Mouse (Mus musculus): Measurements from ENCODE around the gene Pspn. TPM values are rescaled to one million over a fixed set of nuclear protein-coding genes. Genes with fewer than 3 reads are reported as not detected.

Pspn gene
- 0.57 TPM in 1 of 2 replicates, not detected in the other for polyA plus RNA-seq (2012; rRNA removed)

DNA sequence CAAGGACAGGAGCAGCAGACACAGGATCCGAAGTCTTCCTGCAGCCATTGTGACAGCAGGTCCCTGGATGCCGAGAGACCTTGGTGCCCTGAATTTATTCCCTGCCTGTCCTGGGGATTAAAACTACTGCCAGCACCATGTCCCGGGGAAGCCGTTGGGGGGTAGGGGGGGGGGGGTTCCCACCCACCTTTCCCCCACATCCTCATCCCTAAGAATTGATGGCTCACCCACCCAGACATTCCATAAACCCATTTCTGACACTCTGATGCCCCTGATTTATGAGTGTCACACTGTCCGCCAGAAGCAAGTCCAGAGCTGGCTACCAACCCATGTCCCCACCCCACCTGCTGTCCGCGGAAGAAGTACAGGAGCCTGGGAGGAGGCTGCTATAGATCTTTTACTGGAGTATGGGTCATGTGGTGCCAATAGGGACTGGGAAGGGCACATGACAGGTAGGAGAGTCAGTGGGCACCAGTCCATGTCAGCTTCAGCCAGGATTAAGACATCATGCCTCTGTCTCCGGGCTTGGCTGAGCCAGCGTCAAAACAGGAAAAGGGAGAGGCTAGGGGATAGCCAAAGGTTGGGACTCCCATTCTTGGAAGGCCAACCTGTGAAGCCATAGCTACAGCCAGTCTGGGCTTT lies at the start of gene Pspn:
TSS of gene Pspn (minus strand) at position 51 of the 642 bp plus-strand sequence.

DNA sequence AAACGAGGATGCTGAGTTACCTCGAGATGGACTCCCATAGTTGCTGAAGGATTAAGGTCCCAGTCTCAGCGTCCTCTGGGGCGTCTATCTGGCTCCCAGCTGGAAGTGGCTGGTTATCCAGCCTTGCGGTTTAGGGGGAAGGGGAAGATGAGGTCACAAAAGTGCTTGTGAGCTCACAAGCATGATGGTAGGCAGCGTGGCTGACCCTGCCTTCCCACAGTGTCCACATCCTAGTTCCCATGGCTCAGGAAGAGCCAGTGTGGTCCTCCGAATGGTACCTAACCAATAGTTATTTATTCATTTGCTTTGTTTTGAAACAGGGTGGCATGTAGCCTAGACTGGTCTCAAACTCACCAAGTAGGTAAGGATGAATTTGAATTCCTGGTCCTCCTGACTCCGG lies 41.7 kb upstream of the Pspn start, which contains the start of gene Slc25a41:
TSS of gene Slc25a41 (minus strand) at position 101 of the 400 bp plus-strand sequence.

DNA sequence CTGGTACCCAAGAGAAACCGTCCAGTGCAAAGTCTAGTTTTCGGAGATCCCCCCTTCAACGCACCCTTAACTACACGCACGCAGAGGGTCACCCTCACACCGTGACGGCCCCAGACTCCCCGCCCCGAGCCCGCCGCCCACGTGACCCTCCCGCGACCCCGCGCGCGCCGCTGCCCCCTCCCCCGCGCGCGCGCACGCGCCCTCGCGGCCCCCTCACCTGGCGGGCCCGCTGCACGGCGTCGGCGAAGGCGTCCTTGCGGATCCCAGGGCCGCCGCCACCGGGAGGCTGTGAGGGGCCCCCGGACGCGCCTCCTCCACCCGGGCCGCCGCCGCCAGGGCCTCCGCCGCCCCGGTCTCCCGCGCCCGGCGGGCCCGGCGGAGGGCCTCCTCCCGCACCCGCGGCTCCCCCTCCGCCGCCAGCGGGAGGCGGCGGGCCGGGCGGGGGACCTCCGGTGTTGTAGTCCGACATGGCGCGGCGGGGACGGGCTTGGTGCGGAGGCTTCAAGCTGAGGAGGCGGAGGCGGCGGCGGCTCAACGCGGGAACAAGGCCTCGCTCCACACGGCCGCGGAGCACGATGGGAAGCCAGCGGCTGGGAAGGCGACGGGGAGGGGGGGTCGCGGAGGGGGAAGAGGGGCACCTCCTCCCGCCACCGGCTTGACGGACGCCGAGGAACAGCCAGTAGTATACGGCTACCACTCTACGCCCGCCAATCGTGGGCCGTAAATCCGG lies 31.3 kb upstream of the Pspn start, which contains the start of gene Khsrp:
TSS of gene Khsrp (minus strand) at position 592 of the 730 bp plus-strand sequence.

DNA sequence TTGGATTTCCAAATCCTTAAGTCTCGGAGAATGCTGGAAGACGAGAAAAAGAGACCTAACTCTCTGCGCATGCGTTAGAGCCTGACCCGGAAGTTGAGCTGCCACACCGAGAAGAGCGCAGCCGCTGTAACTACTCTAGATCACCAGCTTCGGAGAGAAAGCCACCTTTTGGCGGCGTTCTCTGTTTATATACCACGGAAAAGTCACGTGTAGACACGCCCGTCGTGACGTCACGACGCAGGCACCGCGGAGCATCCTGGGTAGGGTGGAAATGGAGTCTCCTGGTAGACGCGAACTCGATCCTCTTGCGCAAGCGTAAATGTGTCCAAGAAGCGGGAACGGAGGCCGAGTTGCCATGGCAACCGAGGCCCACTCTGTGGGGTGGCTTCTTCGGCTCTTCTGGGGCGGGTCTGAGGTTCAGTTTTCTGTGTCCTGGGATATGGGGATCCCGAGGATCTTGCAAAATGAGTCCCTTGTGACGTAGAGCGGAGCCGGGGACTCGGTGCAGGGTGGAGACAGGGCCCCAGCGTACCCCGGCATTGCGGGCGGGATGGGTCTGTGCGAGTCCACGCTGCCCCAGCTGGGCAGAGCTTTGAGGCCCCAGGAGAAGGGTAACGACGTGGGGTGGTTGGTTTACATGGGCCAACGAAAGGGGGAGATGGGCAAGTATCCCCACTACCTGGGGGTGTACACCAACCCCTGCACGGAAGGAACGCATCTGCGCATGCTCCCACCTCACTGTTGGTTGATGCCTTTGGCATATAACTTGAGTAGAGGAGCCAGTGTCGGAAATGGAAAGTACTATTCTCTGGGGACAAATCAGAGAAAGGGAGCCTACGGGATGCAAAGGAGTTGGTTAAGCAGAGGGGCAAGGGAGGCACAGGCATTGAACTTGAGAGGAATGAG lies 11.7 kb upstream of the Pspn start, which contains the start of the genes Gtf2f1 and Gm17949:
TSS of gene Gtf2f1 (minus strand) at position 53 of the 906 bp plus-strand sequence.
TSS of gene Gm17949 (plus strand) at position 234 of the 906 bp plus-strand sequence.

DNA sequence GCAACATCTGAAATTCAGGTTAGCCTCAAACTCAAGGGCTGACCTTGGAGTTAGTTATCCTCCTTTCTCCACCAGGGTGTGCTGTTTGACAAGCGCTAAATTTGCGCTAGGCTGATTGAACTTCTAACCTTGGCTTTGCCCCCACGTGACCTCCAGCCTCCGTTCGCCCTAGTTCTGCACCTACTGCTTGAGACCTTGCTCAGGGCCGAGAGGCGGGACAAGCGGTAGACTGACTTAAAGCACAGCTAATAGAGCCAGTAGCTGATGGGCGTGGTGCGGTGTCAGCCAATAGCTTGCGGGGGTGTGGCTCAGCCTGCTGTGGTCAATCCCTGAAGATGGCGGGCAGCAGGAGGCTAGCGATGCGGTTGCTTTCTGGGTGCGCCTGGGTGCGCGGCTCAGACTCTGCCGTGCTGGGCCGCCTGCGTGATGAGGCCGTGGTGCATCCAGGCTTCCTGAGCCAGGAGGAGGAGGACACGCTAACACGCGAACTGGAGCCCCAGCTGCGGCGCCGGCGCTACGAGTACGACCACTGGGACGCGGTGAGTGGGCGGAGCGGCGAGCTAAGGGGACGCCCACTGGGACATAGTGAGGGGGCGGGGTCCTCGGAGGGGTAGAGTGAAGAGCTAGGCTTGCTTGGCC lies 2.7 kb downstream of the Pspn start, which contains the start of gene Alkbh7:
TSS of gene Alkbh7 (plus strand) at position 311 of the 639 bp plus-strand sequence.

DNA sequence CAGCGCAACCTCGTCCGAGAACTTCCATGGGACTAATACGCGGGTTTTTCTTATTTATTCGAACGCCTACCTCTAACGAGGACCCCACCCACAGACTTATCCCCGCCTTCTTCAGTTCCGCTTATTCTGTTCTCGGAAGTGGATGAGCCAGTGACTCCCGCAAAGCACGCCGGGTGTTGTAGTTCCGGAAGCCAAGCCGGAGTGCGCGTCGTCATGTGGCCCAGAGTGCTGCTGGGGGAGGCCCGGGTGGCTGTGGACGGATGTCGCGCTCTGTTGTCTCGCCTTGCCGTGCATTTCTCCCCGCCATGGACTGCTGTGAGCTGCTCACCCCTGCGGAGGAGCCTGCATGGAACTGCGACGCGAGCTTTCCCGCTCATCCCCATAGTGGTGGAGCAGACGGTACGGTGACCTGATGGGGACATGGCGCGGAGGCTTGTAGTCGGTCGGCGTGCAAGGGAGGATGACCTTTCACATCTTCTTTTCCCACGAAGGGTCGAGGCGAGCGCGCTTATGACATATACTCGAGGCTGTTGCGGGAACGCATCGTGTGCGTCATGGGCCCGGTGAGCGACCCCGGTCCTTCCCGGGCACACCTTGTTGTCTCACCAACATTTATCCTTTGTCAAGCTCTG lies 9.6 kb downstream of the Pspn start, which contains the start of gene Clpp:
TSS of gene Clpp (plus strand) at position 191 of the 632 bp plus-strand sequence.

DNA sequence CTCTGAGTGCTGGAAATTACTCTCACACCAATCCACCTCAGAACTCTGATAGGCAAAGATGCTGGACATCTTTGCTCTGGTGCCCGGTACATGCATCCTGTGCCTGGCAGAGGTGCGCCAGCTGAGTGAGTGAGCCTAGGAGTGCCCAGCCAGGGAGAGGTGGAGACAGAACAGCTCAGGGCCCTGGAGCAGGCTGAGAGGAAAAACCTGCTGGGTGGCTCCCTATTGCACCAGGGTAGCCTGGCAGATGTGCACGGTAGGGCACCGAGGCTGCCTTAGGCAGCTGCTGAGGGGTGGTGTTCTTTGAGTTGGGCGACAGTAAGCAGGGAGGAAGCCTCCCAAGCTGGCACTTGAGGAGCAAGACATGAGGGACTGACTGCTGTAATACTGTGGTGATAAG lies 17.8 kb downstream of the Pspn start, which contains the start of gene Acer1:
TSS of gene Acer1 (minus strand) at position 114 of the 400 bp plus-strand sequence.

Other genes starting within 250 kb of the Pspn start
- 58.2 and 62.5 TPM in 2 replicates for gene Nrtn, start 242.5 kb downstream of the Pspn start, polyA plus RNA-seq (2012; rRNA removed)
- gene Dus3l, start 235.3 kb downstream of the Pspn start, polyA plus RNA-seq (2012; rRNA removed): 75.7 and 94.5 TPM in 2 replicates
- gene Prr22, start 229.8 kb downstream of the Pspn start, polyA plus RNA-seq (2012; rRNA removed): 3.8 and 4.5 TPM in 2 replicates
- 13.0 and 16.5 TPM in 2 replicates for gene Rfx2, start 169.0 kb downstream of the Pspn start, polyA plus RNA-seq (2012; rRNA removed)
- not detected in 2 replicates for gene Acsbg2, start 125.6 kb downstream of the Pspn start, polyA plus RNA-seq (2012; rRNA removed)
- gene 1700061G19Rik, start 124.5 kb downstream of the Pspn start, polyA plus RNA-seq (2012; rRNA removed): 0.05 and 0.22 TPM in 2 replicates
- gene Mllt1, start 64.6 kb downstream of the Pspn start, polyA plus RNA-seq (2012; rRNA removed): 59.6 and 65.3 TPM in 2 replicates
- gene Acer1, start 17.9 kb downstream of the Pspn start, polyA plus RNA-seq (2012; rRNA removed): 73.6 and 84.8 TPM in 2 replicates
- 174 and 182 TPM in 2 replicates for gene Clpp, start 9.7 kb downstream of the Pspn start, polyA plus RNA-seq (2012; rRNA removed)
- gene Alkbh7, start 2.7 kb downstream of the Pspn start, polyA plus RNA-seq (2012; rRNA removed): 70.7 and 72.3 TPM in 2 replicates
- 31.0 and 35.2 TPM in 2 replicates for gene Gtf2f1, start 11.3 kb upstream of the Pspn start, polyA plus RNA-seq (2012; rRNA removed)
- gene Gm17949, start 11.5 kb upstream of the Pspn start, polyA plus RNA-seq (2012; rRNA removed): 0.24 TPM in 1 of 2 replicates, not detected in the other
- 83.9 and 101 TPM in 2 replicates for gene Khsrp, start 31.5 kb upstream of the Pspn start, polyA plus RNA-seq (2012; rRNA removed)
- not detected in 2 replicates for gene Slc25a41, start 41.6 kb upstream of the Pspn start, polyA plus RNA-seq (2012; rRNA removed)
- gene Crb3, start 59.1 kb upstream of the Pspn start, polyA plus RNA-seq (2012; rRNA removed): 237 and 303 TPM in 2 replicates
- gene Slc25a23, start 59.8 kb upstream of the Pspn start, polyA plus RNA-seq (2012; rRNA removed): 33.4 and 39.0 TPM in 2 replicates
- gene Dennd1c, start 78.5 kb upstream of the Pspn start, polyA plus RNA-seq (2012; rRNA removed): 3.9 and 4.8 TPM in 2 replicates
- gene Tubb4a, start 87.8 kb upstream of the Pspn start, polyA plus RNA-seq (2012; rRNA removed): 8.0 and 8.8 TPM in 2 replicates
- gene Tnfsf9, start 105.3 kb upstream of the Pspn start, polyA plus RNA-seq (2012; rRNA removed): 2.2 and 2.3 TPM in 2 replicates
- gene Cd70, start 149.8 kb upstream of the Pspn start, polyA plus RNA-seq (2012; rRNA removed): not detected in 2 replicates
- 0.48 and 0.52 TPM in 2 replicates for gene Tnfsf14, start 194.2 kb upstream of the Pspn start, polyA plus RNA-seq (2012; rRNA removed)
- 40.1 and 41.4 TPM in 2 replicates for gene C3, start 228.1 kb upstream of the Pspn start, polyA plus RNA-seq (2012; rRNA removed)
- 108 and 126 TPM in 2 replicates for gene Gpr108, start 248.4 kb upstream of the Pspn start, polyA plus RNA-seq (2012; rRNA removed)
- 46.6 and 47.7 TPM in 2 replicates for gene Trip10, start 249.4 kb upstream of the Pspn start, polyA plus RNA-seq (2012; rRNA removed)

All from colon, adult 2 months (tissue).